Mouse (Mus musculus) myocyte (in vitro differentiated cells): ENCODE measurements around the gene 2310033P09Rik. TPM values are rescaled to one million over a fixed set of nuclear protein-coding genes. Genes with fewer than 3 reads are reported as not detected.

ENCODE experiments used
- H3K27me3 ChIP-seq: one replicate; pipeline ENCODE4 v1.6.1; 2011; ENCODE audit not compliant: control insufficient read depth, insufficient read depth, insufficient read length
- H3K36me3 ChIP-seq: one replicate; pipeline ENCODE4 v1.6.1; 2011; ENCODE audit not compliant: control insufficient read depth, insufficient read depth
- H3K4me2 ChIP-seq: one replicate; pipeline ENCODE4 v1.6.1; 2011; ENCODE audit warnings: low read depth, control low read depth
- H3K4me3 ChIP-seq: one replicate; pipeline ENCODE4 v1.5.1; 2011; ENCODE audit warnings: mild to moderate bottlenecking, control low read depth, moderate library complexity
- H3K79me2 ChIP-seq: one replicate; pipeline ENCODE4 v1.6.1; 2011; ENCODE audit not compliant: control insufficient read depth, insufficient read depth
- H3ac ChIP-seq: one replicate; pipeline ENCODE4 v1.6.1; 2011; ENCODE audit not compliant: control insufficient read depth, insufficient read length
- CEBPB ChIP-seq: IDR thresholded peaks from 2 replicates; pipeline ENCODE4 v1.6.1; 2011; ENCODE audit warnings: mild to moderate bottlenecking, moderate library complexity; ENCODE audit not compliant: poor library complexity, insufficient read depth, severe bottlenecking
- E2F4 ChIP-seq: IDR thresholded peaks from one replicate; pipeline ENCODE4 v1.6.1; 2011; ENCODE audit warnings: mild to moderate bottlenecking, control low read depth, moderate library complexity; ENCODE audit not compliant: insufficient read depth
- MAX ChIP-seq: IDR thresholded peaks from one replicate; pipeline ENCODE4 v1.6.1; 2011; ENCODE audit warnings: low read depth, mild to moderate bottlenecking, control low read depth
- MYOD1 ChIP-seq, 3 experiments: IDR thresholded peaks; one replicate each; pipeline ENCODE4 v1.6.1; 2011; ENCODE audit warnings: control low read depth in 2 of 3, low read depth in 2 of 3, mild to moderate bottlenecking in 2 of 3, moderate library complexity in 1 of 3; ENCODE audit not compliant: insufficient read length in 2 of 3, control insufficient read depth in 1 of 3
- MYOG ChIP-seq, 3 experiments: IDR thresholded peaks; one replicate each; pipeline ENCODE4 v1.6.1; 2011; ENCODE audit warnings: control low read depth in 2 of 3, low read depth in 2 of 3, mild to moderate bottlenecking in 2 of 3; ENCODE audit not compliant: insufficient read length in 2 of 3, control insufficient read depth in 1 of 3, insufficient read depth in 1 of 3
- POLR2A ChIP-seq: IDR thresholded peaks from one replicate; pipeline ENCODE4 v1.6.1; 2011; ENCODE audit warnings: low read depth, mild to moderate bottlenecking, control low read depth, moderate library complexity; ENCODE audit not compliant: insufficient read length
- POLR2AphosphoS2 ChIP-seq: IDR thresholded peaks from one replicate; pipeline ENCODE4 v1.6.1; 2011; ENCODE audit warnings: low read depth, control low read depth; ENCODE audit not compliant: insufficient read length
- REST ChIP-seq: IDR thresholded peaks from one replicate; pipeline ENCODE4 v1.6.1; 2011; ENCODE audit warnings: mild to moderate bottlenecking, control low read depth, moderate library complexity; ENCODE audit not compliant: insufficient read depth, insufficient read length
- SRF ChIP-seq: IDR thresholded peaks from one replicate; pipeline ENCODE4 v1.6.1; 2011; ENCODE audit warnings: low read depth; ENCODE audit not compliant: control insufficient read depth, insufficient read length
- TCF12 ChIP-seq: IDR thresholded peaks from one replicate; pipeline ENCODE4 v1.6.1; 2011; ENCODE audit warnings: mild to moderate bottlenecking, control low read depth; ENCODE audit not compliant: poor library complexity, insufficient read depth, severe bottlenecking
- TCF3 ChIP-seq: IDR thresholded peaks from one replicate; pipeline ENCODE4 v1.6.1; 2011; ENCODE audit warnings: low read depth, control low read depth; ENCODE audit not compliant: insufficient read length
- USF1 ChIP-seq: IDR thresholded peaks from one replicate; pipeline ENCODE4 v1.6.1; 2011; ENCODE audit warnings: low read depth, mild to moderate bottlenecking, control low read depth, moderate library complexity
- polyA plus RNA-seq: library from polyadenylated mRNA; unstranded; fragments of >200 nt; fragmentation: generic; extraction: Trizol; gene quantifications from one replicate; pipeline ENCODE4 v1.2.1, GENCODE M21; 2012; ENCODE audit warnings: missing spikeins

Gene 2310033P09Rik
- polyA plus RNA-seq, 1 experiment, result 13.3 TPM

GRCm38 (mm10) chr11:59228122-59228953 is 20.2 kb downstream of the 2310033P09Rik start, which contains the start of gene Arf1:
Gene Arf1 (minus strand): TSS chr11:59228270.
- Histone ChIP-seq H3K4me2 (peak within 1 kb of the TSS; percentile 96), H3K4me3 (peak within 1 kb of the TSS; percentile 98), H3K36me3 (peaks cover 3% of the 10 kb centered on the region), H3K27me3 (no peaks in the 10 kb centered on the region), H3ac (peak within 1 kb of the TSS; percentile 89), H3K79me2 (peaks cover 47% of the 10 kb centered on the region)
- TF ChIP-seq SRF, result no peak
- TF ChIP-seq TCF12, result no peak
- TF ChIP-seq MYOG (IDR thresholded peaks at IDR 0.05; ENCODE audit: control insufficient read depth in 1 of 3, insufficient read depth in 1 of 3, insufficient read length in 2 of 3, low read depth in 2 of 3), result peak in 1 of 3 experiments; percentile 48
- TF ChIP-seq POLR2AphosphoS2, result peak; percentile 86
- no peak for TF ChIP-seq REST
- peak; percentile 34 for TF ChIP-seq E2F4
- peak; percentile 88 for TF ChIP-seq POLR2A
- TF ChIP-seq MAX, result no peak

- no peak overlapping the region for H3ac ChIP-seq
- H3K4me3 ChIP-seq, result no peak overlapping the region
- peaks cover 3% of the 10 kb centered on the region for H3K36me3 ChIP-seq
- peaks cover 27% of the 10 kb centered on the region for H3K79me2 ChIP-seq
- TF ChIP-seq SRF (no peak), POLR2AphosphoS2 (no peak), MYOD1 (IDR thresholded peaks at IDR 0.05; ENCODE audit: control insufficient read depth in 1 of 3, insufficient read length in 2 of 3, low read depth in 2 of 3) (no peak), TCF3 (no peak), CEBPB (no peak), MYOG (IDR thresholded peaks at IDR 0.05; ENCODE audit: control insufficient read depth in 1 of 3, insufficient read depth in 1 of 3, insufficient read length in 2 of 3, low read depth in 2 of 3) (no peak), TCF12 (no peak), MAX (no peak), USF1 (no peak), REST (no peak), POLR2A (no peak), E2F4 (no peak)
- no peaks in the 10 kb centered on the region for H3K27me3 ChIP-seq
- H3K4me2 ChIP-seq, result no peak overlapping the region
Observed at GRCm38 (mm10) chr11:59230144-59230760, 22.1 kb downstream of the 2310033P09Rik start.

- H3K36me3 ChIP-seq, result no peaks in the 10 kb centered on the region
Observed at GRCm38 (mm10) chr11:59232797-59233196, 24.7 kb downstream of the 2310033P09Rik start.

GRCm38 (mm10) chr11:59238525-59239427 is 30.7 kb downstream of the 2310033P09Rik start:
- TF ChIP-seq USF1 (peak; percentile 71), POLR2AphosphoS2 (no peak)
- H3K36me3 ChIP-seq, result no peaks in the 10 kb centered on the region
- peaks cover 67% of the 10 kb centered on the region for H3K27me3 ChIP-seq
- no peak overlapping the region for H3ac ChIP-seq
- no peaks in the 10 kb centered on the region for H3K79me2 ChIP-seq
- no peak overlapping the region for H3K4me2 ChIP-seq
- H3K4me3 ChIP-seq, result no peak overlapping the region

More at GRCm38 (mm10) chr11:59232797-59233196, 24.7 kb downstream of the 2310033P09Rik start:
- TF ChIP-seq TCF3, result no peak
- no peak for TF ChIP-seq USF1
- no peak for TF ChIP-seq MYOG (IDR thresholded peaks at IDR 0.05; ENCODE audit: control insufficient read depth in 1 of 3, insufficient read depth in 1 of 3, insufficient read length in 2 of 3, low read depth in 2 of 3)
- Histone ChIP-seq H3K79me2 (peaks cover 2% of the 10 kb centered on the region), H3K27me3 (peaks cover 10% of the 10 kb centered on the region), H3K4me3 (no peak overlapping the region), H3K4me2 (no peak overlapping the region), H3ac (no peak overlapping the region)

- H3K36me3 ChIP-seq, result no peaks in the 10 kb centered on the region
- no peak overlapping the region for H3ac ChIP-seq
- peaks cover 72% of the 10 kb centered on the region for H3K27me3 ChIP-seq
- H3K4me2 ChIP-seq, result no peak overlapping the region
- H3K79me2 ChIP-seq, result no peaks in the 10 kb centered on the region
- no peak for TF ChIP-seq CEBPB
- no peak for TF ChIP-seq TCF12
- TF ChIP-seq POLR2AphosphoS2, result no peak
- no peak for TF ChIP-seq POLR2A
- TF ChIP-seq SRF, result no peak
- no peak overlapping the region for H3K4me3 ChIP-seq
Observed at GRCm38 (mm10) chr11:59239428-59239785, 31.3 kb downstream of the 2310033P09Rik start.
